Mouse (Mus musculus) left cerebral cortex, adult 11 months (tissue): ENCODE data around the gene Btaf1.
"Not testable (repeated sequence)": the region's sequence is repeated elsewhere in the genome, so short reads cannot be mapped to it uniquely, and the experiment has no call there.

Source experiments
- DNase-seq: peaks from one replicate; pipeline ENCODE4 v3.0.0; 2022; ENCODE audit warnings: low spot score

Btaf1 gene

GRCm38 (mm10) chr19:36922015-36922414 is 3.9 kb upstream of the Btaf1 start:
- no peak for DNase-seq

GRCm38 (mm10) chr19:36922936-36923335 is 2.9 kb upstream of the Btaf1 start:
- no peak for DNase-seq

GRCm38 (mm10) chr19:36926553-36927236 is 816 bp downstream of the Btaf1 start:
- DNase-seq = no peak

GRCm38 (mm10) chr19:36927800-36928361 is 2.0 kb downstream of the Btaf1 start:
- no peak for DNase-seq

- no peak for DNase-seq
Measured at GRCm38 (mm10) chr19:36929816-36930215, 3.9 kb downstream of the Btaf1 start.

- no peak for DNase-seq
Measured at GRCm38 (mm10) chr19:36932097-36932496, 6.2 kb downstream of the Btaf1 start.

- DNase-seq = no peak
Measured at GRCm38 (mm10) chr19:36932613-36933012, 6.7 kb downstream of the Btaf1 start.

GRCm38 (mm10) chr19:36936285-36936684 is 10.4 kb downstream of the Btaf1 start:
- no peak for DNase-seq

GRCm38 (mm10) chr19:36938008-36938407 is 12.1 kb downstream of the Btaf1 start:
- no peak for DNase-seq

- no peak for DNase-seq
Measured at GRCm38 (mm10) chr19:36940064-36940463, 14.2 kb downstream of the Btaf1 start.

- DNase-seq = no peak
Measured at GRCm38 (mm10) chr19:36953637-36954206, 27.8 kb downstream of the Btaf1 start.

- DNase-seq = no peak
Measured at GRCm38 (mm10) chr19:36958331-36958730, 32.5 kb downstream of the Btaf1 start.

- no peak for DNase-seq
Measured at GRCm38 (mm10) chr19:36961320-36961719, 35.4 kb downstream of the Btaf1 start.

- not testable (repeated sequence) for DNase-seq
Measured at GRCm38 (mm10) chr19:36962544-36963260, 36.8 kb downstream of the Btaf1 start.

- DNase-seq = no peak
Measured at GRCm38 (mm10) chr19:37004557-37004956, 78.7 kb downstream of the Btaf1 start.

- no peak for DNase-seq
Measured at GRCm38 (mm10) chr19:37009878-37010281, 84.0 kb downstream of the Btaf1 start.

- no peak for DNase-seq
Measured at GRCm38 (mm10) chr19:37013461-37013860, 87.6 kb downstream of the Btaf1 start.

GRCm38 (mm10) chr19:37014173-37014939 is 88.5 kb downstream of the Btaf1 start:
- no peak for DNase-seq

GRCm38 (mm10) chr19:37016890-37017289 is 91.0 kb downstream of the Btaf1 start:
- DNase-seq = no peak

- DNase-seq = no peak
Measured at GRCm38 (mm10) chr19:37018411-37018810, 92.5 kb downstream of the Btaf1 start.

- DNase-seq = no peak
Measured at GRCm38 (mm10) chr19:37018931-37019330, 93.1 kb downstream of the Btaf1 start.

- DNase-seq = no peak
Measured at GRCm38 (mm10) chr19:37020531-37020930, 94.7 kb downstream of the Btaf1 start.
